Mouse (Mus musculus) stomach, embryonic 14.5 days (tissue): ENCODE measurements around the gene Cacfd1. TPM values are rescaled to one million over a fixed set of nuclear protein-coding genes. Genes with fewer than 3 reads are reported as not detected.

ENCODE experiments used
- ATAC-seq: fragments of 200-750 bp; cut with Nextera tagmentation; 2 replicates; pipeline ENCODE4 v1.8.0; 2017; ENCODE audit warnings: low read depth, moderate TSS enrichment; ENCODE audit not compliant: insufficient number of reproducible peaks, insufficient read depth, low FRiP score
- H3K27ac ChIP-seq: fragments of 300-500 bp; sonication (generic); 2 replicates; pipeline ENCODE4 v1.5.1; 2014; ENCODE audit warnings: mild to moderate bottlenecking, low read length, moderate library complexity, mixed read lengths
- H3K27me3 ChIP-seq: fragments of 300-500 bp; sonication (generic); 2 replicates; pipeline ENCODE4 v1.6.1; 2014; ENCODE audit warnings: low read length, control low read depth, mixed read lengths; ENCODE audit not compliant: control insufficient read depth, insufficient read depth
- H3K36me3 ChIP-seq: fragments of 300-500 bp; sonication (generic); 2 replicates; pipeline ENCODE4 v1.6.1; 2014; ENCODE audit warnings: mild to moderate bottlenecking, control low read depth, low read length, moderate library complexity, mixed read lengths; ENCODE audit not compliant: control insufficient read depth, insufficient read depth
- H3K4me1 ChIP-seq: fragments of 300-500 bp; sonication (generic); 2 replicates; pipeline ENCODE4 v1.6.1; 2014; ENCODE audit warnings: low read length, control low read depth, mixed read lengths; ENCODE audit not compliant: control insufficient read depth, insufficient read depth
- H3K4me2 ChIP-seq: fragments of 300-500 bp; sonication (generic); replicated peaks from 2 replicates; pipeline ENCODE4 v1.6.1; 2014; ENCODE audit warnings: low read depth, low read length, control low read depth
- H3K4me3 ChIP-seq: fragments of 300-500 bp; sonication (generic); 2 replicates; pipeline ENCODE4 v1.5.1; 2014; ENCODE audit warnings: low read depth, low read length, control low read depth
- H3K9ac ChIP-seq: fragments of 300-500 bp; sonication (generic); replicated peaks from 2 replicates; pipeline ENCODE4 v1.6.1; 2014; ENCODE audit warnings: low read depth, mild to moderate bottlenecking, control low read depth, low read length, moderate library complexity, mixed read lengths
- H3K9me3 ChIP-seq: fragments of 300-500 bp; sonication (generic); 2 replicates; pipeline ENCODE4 v1.6.1; 2016; ENCODE audit warnings: low read depth, low read length, control low read depth; ENCODE audit not compliant: control insufficient read depth
- WGBS: fragments of 180-500 bp; shearing (Covaris S2); extraction: QIAGEN DNeasy Blood & Tissue Kit; methylation state at CpG from one replicate; pipeline ENCODE4 v1.1.7; 2014; 5-methylcytosine and 5-hydroxymethylcytosine counted together
- polyA plus RNA-seq: library from polyadenylated mRNA; unstranded; fragments of >200 nt; fragmentation: Nextera tagmentation; extraction: Ambion mirVana; gene quantifications from 2 replicates; pipeline ENCODE4 v1.2.1, GENCODE M21; 2014

Gene Cacfd1
- polyA plus RNA-seq, 1 experiment from 2014 or later = 62.6 TPM

DNA sequence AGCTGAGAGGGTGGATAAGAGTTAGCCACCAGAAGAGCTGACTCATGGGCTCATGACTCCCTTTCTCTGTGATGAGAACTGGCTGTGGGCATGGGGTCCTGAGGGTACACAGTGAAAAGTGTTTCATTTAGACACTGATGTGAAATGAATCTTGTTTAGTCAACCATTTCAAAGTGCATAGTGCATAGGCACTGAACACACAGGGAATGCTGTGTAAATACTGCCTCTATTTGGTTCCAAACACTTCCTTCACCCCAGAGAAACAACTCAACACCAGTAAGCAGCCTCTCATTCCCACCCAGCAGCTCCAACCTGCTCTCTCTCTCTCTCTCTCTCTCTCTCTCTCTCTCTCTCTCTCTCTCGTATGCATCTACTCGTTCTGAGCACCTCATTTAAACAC lies 25.5 kb upstream of the Cacfd1 start:
- no peak overlapping the region for H3K27ac ChIP-seq
- no peak overlapping the region for H3K9ac ChIP-seq
- H3K4me2 ChIP-seq = no peak overlapping the region
- no peaks in the 10 kb centered on the region for H3K36me3 ChIP-seq
- H3K4me1 ChIP-seq = no peaks in the 10 kb centered on the region
- no peaks in the 10 kb centered on the region for H3K9me3 ChIP-seq
- 57% methylated on average over 2 of the region's 2 CpGs for WGBS
- no peaks in the 10 kb centered on the region for H3K27me3 ChIP-seq
- no peak for ATAC-seq
- H3K4me3 ChIP-seq = no peak overlapping the region

DNA sequence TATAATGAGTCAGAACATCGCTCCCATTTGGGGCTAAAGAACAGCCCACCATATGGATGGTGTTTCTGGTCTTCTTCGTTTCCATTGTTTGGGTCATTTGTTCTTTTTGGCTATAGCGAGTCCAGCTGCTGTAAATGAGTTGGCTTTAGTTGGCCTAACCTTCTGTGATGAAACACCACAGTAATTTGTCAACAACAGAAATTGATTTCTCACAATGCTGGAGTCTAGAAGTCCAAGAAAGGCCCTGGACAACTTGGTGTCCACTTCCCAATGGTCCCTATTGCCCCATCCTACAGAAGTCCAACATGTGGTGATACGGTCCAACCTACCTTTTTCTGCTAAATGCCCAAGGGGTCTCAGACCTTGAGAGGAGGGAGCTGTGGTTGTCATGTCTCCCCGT lies 25.1 kb upstream of the Cacfd1 start:
- WGBS = 88% methylated on average over 5 of the region's 5 CpGs
- no peak for ATAC-seq
- H3K9me3 ChIP-seq = no peaks in the 10 kb centered on the region

DNA sequence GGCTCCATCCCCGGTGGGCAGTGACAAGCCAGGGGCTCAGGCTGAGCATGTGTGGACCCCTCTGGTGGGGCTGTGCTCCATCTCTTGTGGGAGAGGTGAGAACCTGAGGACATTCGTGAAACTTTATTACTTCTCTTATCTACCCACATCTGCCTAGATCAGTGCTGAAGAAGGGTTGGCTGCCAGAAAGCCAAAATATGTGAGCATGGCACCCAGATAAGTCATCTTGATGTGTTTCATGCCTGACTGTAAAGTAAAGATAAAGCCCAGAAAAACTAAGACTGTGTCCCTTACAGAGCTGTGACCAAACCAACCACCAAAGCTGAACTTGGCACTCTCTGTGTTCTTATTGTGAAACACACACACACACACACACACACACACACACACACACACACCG lies 15.8 kb upstream of the Cacfd1 start:
- Histone ChIP-seq H3K36me3 (no peaks in the 10 kb centered on the region), H3K27ac (no peak overlapping the region), H3K4me3 (no peak overlapping the region), H3K9ac (no peak overlapping the region), H3K4me1 (no peaks in the 10 kb centered on the region), H3K27me3 (no peaks in the 10 kb centered on the region), H3K9me3 (no peaks in the 10 kb centered on the region), H3K4me2 (no peak overlapping the region)
- no peak for ATAC-seq
- WGBS = 78% methylated on average over 3 of the region's 3 CpGs

More for the DNA sequence above, 25.1 kb upstream of the Cacfd1 start:
- Histone ChIP-seq H3K9ac (no peak overlapping the region), H3K27ac (no peak overlapping the region), H3K4me1 (no peaks in the 10 kb centered on the region), H3K27me3 (no peaks in the 10 kb centered on the region), H3K4me2 (no peak overlapping the region), H3K36me3 (no peaks in the 10 kb centered on the region), H3K4me3 (no peak overlapping the region)

DNA sequence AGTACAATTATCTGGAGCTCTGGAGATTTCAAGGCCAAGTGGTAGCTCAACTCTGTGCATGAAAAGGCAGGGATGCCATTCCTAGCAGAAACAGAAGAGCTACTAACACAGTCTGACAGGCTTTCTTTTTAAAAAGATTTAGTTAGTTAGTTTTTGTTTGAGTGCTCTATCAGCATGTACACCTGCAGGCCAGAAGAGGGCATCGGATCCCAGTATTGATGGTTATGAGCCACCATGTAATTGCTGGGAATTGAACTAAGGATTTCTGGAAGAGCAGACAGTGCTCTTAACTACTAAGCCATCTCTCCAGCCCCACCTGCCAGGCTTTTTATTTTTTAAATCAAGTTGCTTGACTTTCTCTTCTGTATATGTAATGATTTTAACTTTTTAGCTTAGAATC lies 12.2 kb upstream of the Cacfd1 start:
- Histone ChIP-seq H3K27ac (no peak overlapping the region), H3K27me3 (no peaks in the 10 kb centered on the region), H3K4me2 (no peak overlapping the region), H3K9ac (no peak overlapping the region), H3K4me3 (no peak overlapping the region), H3K36me3 (no peaks in the 10 kb centered on the region), H3K4me1 (no peaks in the 10 kb centered on the region), H3K9me3 (no peaks in the 10 kb centered on the region)
- ATAC-seq = no peak
- 94% methylated on average over 1 of the region's 1 CpGs for WGBS

DNA sequence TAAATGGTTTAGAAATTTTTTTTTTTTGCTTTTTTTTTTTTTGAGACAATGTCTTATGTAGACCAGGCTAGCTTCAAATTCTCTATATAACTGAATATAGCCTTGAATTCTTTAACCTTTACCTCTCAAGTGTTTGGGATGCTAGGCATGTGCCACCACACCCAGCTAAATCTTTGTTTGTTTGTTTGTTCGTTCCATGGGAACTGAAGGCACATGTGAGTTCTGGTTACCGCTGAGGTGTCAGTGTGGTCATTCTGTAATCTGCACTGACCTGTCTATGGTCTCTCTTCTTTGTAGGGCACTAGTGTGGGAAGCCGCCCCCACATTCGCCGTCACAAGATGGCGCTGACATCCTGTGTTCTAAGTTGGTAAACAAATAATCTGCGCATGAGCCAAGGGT lies 11.7 kb upstream of the Cacfd1 start:
- 95% methylated on average over 6 of the region's 7 CpGs for WGBS
- no peak for ATAC-seq

DNA sequence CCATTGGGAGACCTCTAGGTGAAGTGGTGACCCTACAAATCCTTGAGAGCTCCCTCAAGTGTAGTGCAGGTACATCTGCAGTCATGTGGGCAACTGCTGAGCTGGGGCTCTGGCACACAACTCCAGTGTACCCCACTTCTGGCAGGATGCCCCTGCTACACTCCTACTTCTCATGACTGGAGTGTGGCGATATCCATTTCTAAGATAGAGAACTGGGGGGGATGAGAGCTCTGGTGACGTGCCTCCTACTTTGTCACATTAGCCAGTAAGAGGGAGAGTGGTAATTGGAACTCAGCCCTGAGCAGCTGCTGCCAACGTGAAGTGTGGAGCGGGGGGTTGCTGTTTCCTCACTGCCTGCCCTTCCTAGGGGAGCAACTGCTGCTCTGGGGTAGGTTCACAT lies 3.5 kb upstream of the Cacfd1 start:
- peaks cover 8% of the 10 kb centered on the region for H3K4me1 ChIP-seq
- H3K9ac ChIP-seq = no peak overlapping the region
- H3K27me3 ChIP-seq = no peaks in the 10 kb centered on the region
- H3K4me3 ChIP-seq = no peak overlapping the region
- no peak overlapping the region for H3K27ac ChIP-seq
- 69% methylated on average over 4 of the region's 4 CpGs for WGBS
- H3K9me3 ChIP-seq = no peaks in the 10 kb centered on the region
- H3K36me3 ChIP-seq = no peaks in the 10 kb centered on the region
- no peak overlapping the region for H3K4me2 ChIP-seq
- no peak for ATAC-seq

More for the DNA sequence above, 11.7 kb upstream of the Cacfd1 start:
- no peaks in the 10 kb centered on the region for H3K4me1 ChIP-seq
- no peaks in the 10 kb centered on the region for H3K27me3 ChIP-seq
- H3K9ac ChIP-seq = no peak overlapping the region
- no peak overlapping the region for H3K27ac ChIP-seq
- no peaks in the 10 kb centered on the region for H3K9me3 ChIP-seq
- H3K4me3 ChIP-seq = no peak overlapping the region
- H3K36me3 ChIP-seq = no peaks in the 10 kb centered on the region
- H3K4me2 ChIP-seq = no peak overlapping the region

DNA sequence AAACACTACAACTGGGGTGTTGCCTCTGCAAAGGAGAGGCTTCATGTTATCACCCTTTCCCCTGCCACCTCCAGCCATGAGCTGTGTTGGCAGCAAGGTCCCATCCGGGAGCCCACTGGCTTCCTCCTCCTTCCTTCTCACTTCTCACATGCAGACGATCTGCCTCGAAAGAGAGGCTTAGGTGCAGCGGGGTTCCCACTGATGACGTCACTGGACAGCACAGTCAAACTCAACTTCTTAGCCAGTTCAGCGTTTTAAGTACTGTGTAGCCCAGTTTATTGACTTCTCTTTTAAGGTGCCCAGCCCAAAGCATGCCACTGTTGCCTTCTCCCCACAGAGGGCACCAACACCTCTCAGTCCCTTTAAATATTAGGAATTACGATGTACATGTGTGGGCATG lies 2.0 kb upstream of the Cacfd1 start:
- peaks cover 10% of the 10 kb centered on the region for H3K4me1 ChIP-seq
- ATAC-seq = no peak
- no peaks in the 10 kb centered on the region for H3K27me3 ChIP-seq
- no peak overlapping the region for H3K4me3 ChIP-seq
- 66% methylated on average over 7 of the region's 7 CpGs for WGBS
- H3K27ac ChIP-seq = no peak overlapping the region
- no peaks in the 10 kb centered on the region for H3K9me3 ChIP-seq
- no peak overlapping the region for H3K9ac ChIP-seq
- no peak overlapping the region for H3K4me2 ChIP-seq
- no peaks in the 10 kb centered on the region for H3K36me3 ChIP-seq

DNA sequence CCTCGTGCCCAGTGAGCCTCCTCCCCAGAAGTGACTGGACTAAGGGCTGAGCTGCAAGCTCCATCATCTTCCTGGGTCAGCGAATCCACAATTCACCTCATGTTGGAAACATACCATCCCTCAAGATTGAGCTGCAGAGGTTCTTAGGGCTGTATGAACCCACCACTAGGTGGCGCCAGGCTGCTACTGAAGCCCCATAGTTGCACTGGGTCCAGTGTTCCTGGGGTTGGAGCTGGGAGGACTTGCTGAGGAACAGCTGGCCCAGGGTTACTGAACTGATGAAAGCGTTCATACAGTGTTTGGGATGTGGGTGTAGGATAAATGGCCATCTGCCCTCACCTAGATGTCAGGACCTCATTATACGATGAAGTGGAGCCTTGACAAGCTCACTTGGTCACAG lies 8.1 kb downstream of the Cacfd1 start:
- ATAC-seq = 0 out of 2 replicates have a peak, but pooled peaks have one; percentile 28
- Histone ChIP-seq H3K27me3 (no peaks in the 10 kb centered on the region), H3K4me1 (no peaks in the 10 kb centered on the region), H3K4me3 (no peak overlapping the region), H3K4me2 (no peak overlapping the region), H3K9ac (no peak overlapping the region), H3K36me3 (peaks cover 50% of the 10 kb centered on the region), H3K27ac (no peak overlapping the region), H3K9me3 (no peaks in the 10 kb centered on the region)
- 50% methylated on average over 5 of the region's 5 CpGs for WGBS

DNA sequence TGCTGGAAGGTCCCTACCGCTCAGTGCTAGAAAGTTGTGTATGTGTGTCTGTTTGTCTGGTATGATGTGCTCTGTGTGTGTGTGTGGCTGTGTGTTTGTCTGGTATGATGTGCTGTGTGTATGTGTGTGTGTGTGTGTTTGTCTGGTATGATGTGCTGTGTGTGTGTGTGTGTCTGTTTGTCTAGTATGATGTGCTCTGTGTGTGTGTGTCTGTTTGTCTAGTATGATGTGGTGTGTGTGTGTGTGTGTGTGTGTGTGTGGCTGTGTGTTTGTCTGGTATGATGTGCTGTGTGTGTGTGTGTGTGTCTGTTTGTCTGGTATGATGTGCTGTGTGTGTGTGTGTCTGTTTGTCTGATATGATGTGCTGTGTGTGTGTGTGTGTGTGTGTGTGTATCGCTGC lies 9.8 kb downstream of the Cacfd1 start:
- no peak overlapping the region for H3K4me2 ChIP-seq
- no peaks in the 10 kb centered on the region for H3K9me3 ChIP-seq
- 86% methylated on average over 2 of the region's 2 CpGs for WGBS
- H3K4me3 ChIP-seq = no peak overlapping the region
- no peaks in the 10 kb centered on the region for H3K27me3 ChIP-seq
- no peak for ATAC-seq
- no peaks in the 10 kb centered on the region for H3K4me1 ChIP-seq
- peaks cover 40% of the 10 kb centered on the region for H3K36me3 ChIP-seq
- no peak overlapping the region for H3K9ac ChIP-seq
- H3K27ac ChIP-seq = no peak overlapping the region
